Mouse (Mus musculus) embryonic fibroblast, embryonic 13.5 days (primary cell): Measurements from ENCODE around the gene Tsr2. TPM values are rescaled to one million over a fixed set of nuclear protein-coding genes. Genes with fewer than 3 reads are reported as not detected.

Experiments used
- H3K27ac ChIP-seq: 2 replicates; pipeline ENCODE4 v1.5.1; 2012; ENCODE audit warnings: low read length, control low read depth, inconsistent platforms; ENCODE audit not compliant: insufficient read depth
- H3K4me1 ChIP-seq: 2 replicates; pipeline ENCODE4 v1.6.1; 2011; ENCODE audit warnings: low read length; ENCODE audit not compliant: control insufficient read depth, insufficient read depth
- H3K4me3 ChIP-seq: 2 replicates; pipeline ENCODE4 v1.5.1; 2011; ENCODE audit warnings: mild to moderate bottlenecking, control low read depth, low read length; ENCODE audit not compliant: insufficient read depth
- CTCF ChIP-seq: IDR thresholded peaks from 2 replicates; pipeline ENCODE4 v1.5.1; 2011; ENCODE audit warnings: mild to moderate bottlenecking, control low read depth, low read length, moderate library complexity, borderline replicate concordance; ENCODE audit not compliant: insufficient read depth
- POLR2A ChIP-seq: IDR thresholded peaks from 2 replicates; pipeline ENCODE4 v1.6.1; 2011; ENCODE audit warnings: low read depth, mild to moderate bottlenecking, control low read depth, low read length, moderate library complexity
- polyA plus RNA-seq: library from polyadenylated mRNA; stranded (reverse); fragments of >200 nt; gene quantifications from 2 replicates; pipeline ENCODE4 v1.2.4, GENCODE M21; 2011; ENCODE audit warnings: low read depth; ENCODE audit not compliant: missing spikeins, insufficient read length

Gene Tsr2
- polyA plus RNA-seq, 1 experiment, result 29.9 TPM

GRCm38 (mm10) chrX:151076941-151077485 lies 19.3 kb downstream of the Tsr2 start:
- no peak for TF ChIP-seq CTCF
- no peak for TF ChIP-seq POLR2A
- Histone ChIP-seq H3K27ac (no peak overlapping the region), H3K4me1 (no peaks in the 10 kb centered on the region; the same call in 1 of the 2 replicates), H3K4me3 (no peak overlapping the region)

- Histone ChIP-seq H3K4me3 (no peak overlapping the region), H3K4me1 (no peaks in the 10 kb centered on the region; the same call in 1 of the 2 replicates), H3K27ac (no peak overlapping the region)
- TF ChIP-seq CTCF, result no peak
- TF ChIP-seq POLR2A, result no peak
Measured at GRCm38 (mm10) chrX:151076007-151076406, 20.3 kb downstream of the Tsr2 start.

GRCm38 (mm10) chrX:151067876-151068275 lies 28.5 kb downstream of the Tsr2 start:
- no peaks in the 10 kb centered on the region for H3K4me1 ChIP-seq
- TF ChIP-seq POLR2A (no peak), CTCF (no peak)
- no peak overlapping the region for H3K4me3 ChIP-seq
- no peak overlapping the region for H3K27ac ChIP-seq

- Histone ChIP-seq H3K27ac (no peak overlapping the region), H3K4me1 (no peaks in the 10 kb centered on the region), H3K4me3 (no peak overlapping the region)
- TF ChIP-seq CTCF (no peak), POLR2A (no peak)
Measured at GRCm38 (mm10) chrX:151066071-151066666, 30.2 kb downstream of the Tsr2 start.

- no peak overlapping the region for H3K4me3 ChIP-seq
- TF ChIP-seq CTCF, result no peak
- TF ChIP-seq POLR2A, result no peak
- no peaks in the 10 kb centered on the region for H3K4me1 ChIP-seq
- H3K27ac ChIP-seq, result no peak overlapping the region
Measured at GRCm38 (mm10) chrX:151061615-151062299, 34.6 kb downstream of the Tsr2 start.

GRCm38 (mm10) chrX:151059346-151059745 lies 37.0 kb downstream of the Tsr2 start:
- Histone ChIP-seq H3K4me3 (no peak overlapping the region), H3K27ac (no peak overlapping the region), H3K4me1 (no peaks in the 10 kb centered on the region; the same call in 1 of the 2 replicates)
- TF ChIP-seq CTCF, result no peak
- no peak for TF ChIP-seq POLR2A

- Histone ChIP-seq H3K27ac (no peak overlapping the region), H3K4me3 (no peak overlapping the region), H3K4me1 (no peaks in the 10 kb centered on the region; the same call in none of the 2 replicates)
- TF ChIP-seq CTCF (no peak), POLR2A (no peak)
Measured at GRCm38 (mm10) chrX:151055559-151055958, 40.8 kb downstream of the Tsr2 start.

- Histone ChIP-seq H3K4me1 (no peaks in the 10 kb centered on the region; the same call in none of the 2 replicates), H3K4me3 (no peak overlapping the region), H3K27ac (no peak overlapping the region)
- no peak for TF ChIP-seq CTCF
- no peak for TF ChIP-seq POLR2A
Measured at GRCm38 (mm10) chrX:151054489-151054888, 41.9 kb downstream of the Tsr2 start.

- Histone ChIP-seq H3K4me1 (no peaks in the 10 kb centered on the region; the same call in none of the 2 replicates), H3K27ac (no peak overlapping the region), H3K4me3 (no peak overlapping the region)
- TF ChIP-seq POLR2A (no peak), CTCF (no peak)
Measured at GRCm38 (mm10) chrX:151050337-151050736, 46.0 kb downstream of the Tsr2 start.
